Comparison of ENCODE assay signal across 9 mouse cellular contexts in the genomic region with DNA sequence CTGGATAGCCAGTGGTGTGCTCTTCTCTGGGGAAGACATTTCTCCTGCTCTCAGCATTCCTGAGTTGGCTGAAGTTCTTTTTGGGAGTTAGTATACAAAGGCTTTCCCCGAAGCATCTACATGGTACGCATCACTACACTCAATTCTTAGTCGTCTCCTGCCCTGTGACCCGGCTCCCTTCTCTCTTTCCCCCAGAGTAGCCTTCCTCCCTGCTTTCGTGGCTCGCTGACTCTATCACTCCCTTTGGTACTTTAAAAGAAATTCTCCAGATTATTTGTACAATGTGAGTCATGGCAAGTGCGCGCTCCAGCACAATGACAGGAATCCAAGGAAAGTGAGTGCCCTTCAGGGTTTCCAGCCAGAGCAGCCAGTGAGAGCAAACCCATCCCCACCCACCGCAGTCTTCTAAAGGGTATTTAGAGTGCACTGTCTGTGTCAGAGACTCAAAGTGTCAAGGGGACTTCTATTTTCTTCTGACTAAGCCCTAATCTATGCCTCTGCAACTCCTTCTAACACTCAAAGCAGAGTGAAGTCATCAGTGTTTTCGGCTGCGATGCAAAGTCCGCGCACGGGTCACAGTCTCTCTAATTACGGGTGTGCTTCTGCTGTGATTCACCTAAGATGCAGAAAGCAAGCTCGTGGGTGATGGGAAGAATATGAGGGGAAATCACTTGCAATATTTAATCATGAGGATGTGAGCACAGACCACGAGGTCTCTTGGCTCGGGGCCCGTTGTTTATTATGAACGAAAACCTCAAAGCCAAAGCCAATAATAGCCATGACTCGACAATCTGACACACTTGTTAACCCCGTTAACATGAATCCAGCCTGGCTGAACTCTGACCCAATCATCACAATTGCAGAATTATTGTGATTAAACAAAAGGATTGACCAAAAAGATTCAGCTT.
DNase-seq lines count a peak whose midpoint lies in the region; ATAC-seq lines count a peak whose summit lies in the region.
"Had no signal": no experiment of that assay in that cellular context is flagged by ENCODE, and none has a peak within 500 bp of the region (broad histone marks: within the 10 kb centered on the region; RNA-seq: fewer than 3 reads in every experiment).

No protein-coding gene starts in this region.

- ATAC-seq in kidney, embryonic 15.5 days (replicated peaks; ENCODE audit: low FRiP score), result 0 out of 2 replicates have a peak, but pooled peaks have one; percentile 58
- ATAC-seq in kidney, embryonic 16.5 days (ENCODE audit: low FRiP score, low TSS enrichment), result no peak; the same call in 1 of the 2 replicates
- ATAC-seq in megakaryocyte-erythroid progenitor cell, adult 5-6 weeks (replicated peaks; ENCODE audit: low FRiP score, low TSS enrichment, poor library complexity, severe bottlenecking), result no peak

- no peaks in the 10 kb centered on the region for H3K27me3 ChIP-seq in kidney, embryonic 15.5 days
- H3K27me3 ChIP-seq in kidney, embryonic 16.5 days (ENCODE audit: insufficient read depth, low read length), result no peaks in the 10 kb centered on the region
- H3K27me3 ChIP-seq: embryonic facial prominence, embryonic 12.5 days had no signal

- no peak overlapping the region for H3K9ac ChIP-seq in kidney, embryonic 15.5 days
- no peak overlapping the region for H3K9ac ChIP-seq in kidney, embryonic 16.5 days (replicated peaks; ENCODE audit: low read length)
- H3K9ac ChIP-seq: embryonic facial prominence, embryonic 12.5 days had no signal

- H3K4me3 ChIP-seq in kidney, embryonic 15.5 days (replicated peaks), result no peak overlapping the region
- H3K4me3 ChIP-seq in kidney, embryonic 16.5 days (ENCODE audit: low read length), result no peak overlapping the region
- H3K4me3 ChIP-seq: embryonic facial prominence, embryonic 12.5 days had no signal

- H3K4me1 ChIP-seq in kidney, embryonic 15.5 days, result peaks cover 24% of the 10 kb centered on the region
- peaks cover 10% of the 10 kb centered on the region for H3K4me1 ChIP-seq in kidney, embryonic 16.5 days (ENCODE audit: insufficient read depth, low read length)

- DNase-seq in fibroblast of lung, adult 2 months (ENCODE audit: low read depth), result peak; percentile 74
- DNase-seq in kidney, postnatal 4 days, result peak; percentile 38 to 54
- peak; percentile 11 for DNase-seq in retina, embryonic 14.5 days (ENCODE audit: low spot score)
- DNase-seq in layer of hippocampus, postnatal 25 days (ENCODE audit: extremely low spot score in 1 of 2, low spot score in 1 of 2), result no peak
- DNase-seq: right cerebral cortex, adult 18-20 months had no signal

- H3K9me3 ChIP-seq in kidney, embryonic 15.5 days (replicated peaks), result no peaks in the 10 kb centered on the region
- no peaks in the 10 kb centered on the region for H3K9me3 ChIP-seq in kidney, embryonic 16.5 days (ENCODE audit: low read length)
- H3K9me3 ChIP-seq: embryonic facial prominence, embryonic 12.5 days had no signal

- 0 out of 2 replicates have a peak, but pooled peaks cover 7% of the 10 kb centered on the region for H3K36me3 ChIP-seq in kidney, embryonic 15.5 days
- H3K36me3 ChIP-seq in kidney, embryonic 16.5 days (ENCODE audit: insufficient read depth, low read length), result peaks cover 5% of the 10 kb centered on the region; the same call in 1 of the 2 replicates

- 59% methylated on average over 22 of the region's 22 CpGs for WGBS in kidney, embryonic 15.5 days
- 55% methylated on average over 22 of the region's 22 CpGs for WGBS in kidney, embryonic 16.5 days

- no peak overlapping the region for H3K4me2 ChIP-seq in kidney, embryonic 15.5 days
- H3K4me2 ChIP-seq in kidney, embryonic 16.5 days (replicated peaks; ENCODE audit: low read depth, low read length), result no peak overlapping the region
- H3K4me2 ChIP-seq: embryonic facial prominence, embryonic 12.5 days had no signal

- H3K27ac ChIP-seq in kidney, embryonic 15.5 days, result peak overlapping the region; percentile 19; the same call in 1 of the 2 replicates
- H3K27ac ChIP-seq in kidney, embryonic 16.5 days (ENCODE audit: low read length), result no peak overlapping the region
- H3K27ac ChIP-seq: embryonic facial prominence, embryonic 12.5 days had no signal

Comparison
In these comparisons a context has a peak if more than half of its experiments do, and no peak if none do; other contexts are left out.
1. DNase-seq: peak in fibroblast of lung, adult 2 months (single experiment), kidney, postnatal 4 days (2 of 2) and retina, embryonic 14.5 days (single experiment); none in layer of hippocampus, postnatal 25 days (0 of 2).